Mouse (Mus musculus) midbrain, embryonic 16.5 days (tissue): ENCODE results near the gene Pah. TPM values are rescaled to one million over a fixed set of nuclear protein-coding genes. Genes with fewer than 3 reads are reported as not detected.

Experiments used
- ATAC-seq: fragments of 200-750 bp; cut with Nextera tagmentation; 2 replicates; pipeline ENCODE4 v1.8.0; 2017; ENCODE audit warnings: moderate TSS enrichment
- H3K27ac ChIP-seq: fragments of 300-500 bp; sonication (generic); 2 replicates; pipeline ENCODE4 v1.5.1; 2014; ENCODE audit warnings: mild to moderate bottlenecking, low read length, mixed read lengths
- H3K27me3 ChIP-seq: fragments of 300-500 bp; sonication (generic); 2 replicates; pipeline ENCODE4 v1.6.1; 2014; ENCODE audit warnings: low read depth, low read length, mixed read lengths; ENCODE audit not compliant: control insufficient read depth, insufficient read depth
- H3K36me3 ChIP-seq: fragments of 300-500 bp; sonication (generic); 2 replicates; pipeline ENCODE4 v1.6.1; 2014; ENCODE audit warnings: mild to moderate bottlenecking, low read length, moderate library complexity, mixed read lengths; ENCODE audit not compliant: control insufficient read depth, insufficient read depth
- H3K4me1 ChIP-seq: fragments of 300-500 bp; sonication (generic); 2 replicates; pipeline ENCODE4 v1.6.1; 2014; ENCODE audit warnings: mild to moderate bottlenecking, low read length, mixed read lengths; ENCODE audit not compliant: control insufficient read depth, insufficient read depth
- H3K4me2 ChIP-seq: fragments of 300-500 bp; sonication (generic); 2 replicates; pipeline ENCODE4 v1.6.1; 2014; ENCODE audit warnings: mild to moderate bottlenecking, low read length, mixed read lengths
- H3K4me3 ChIP-seq: fragments of 300-500 bp; sonication (generic); 2 replicates; pipeline ENCODE4 v1.5.1; 2014; ENCODE audit warnings: low read depth, mild to moderate bottlenecking, low read length, moderate library complexity, mixed read lengths
- H3K9ac ChIP-seq: fragments of 300-500 bp; sonication (generic); 2 replicates; pipeline ENCODE4 v1.6.1; 2014; ENCODE audit warnings: low read depth, low read length, mixed read lengths
- H3K9me3 ChIP-seq: fragments of 300-500 bp; sonication (generic); replicated peaks from 2 replicates; pipeline ENCODE4 v1.6.1; 2014; ENCODE audit warnings: mild to moderate bottlenecking, low read length, mixed read lengths; ENCODE audit not compliant: control insufficient read depth, poor library complexity, severe bottlenecking
- WGBS: fragments of 180-500 bp; shearing (Covaris S2); extraction: QIAGEN DNeasy Blood & Tissue Kit; methylation state at CpG from one replicate; pipeline ENCODE4 v1.1.7; 2014; 5-methylcytosine and 5-hydroxymethylcytosine counted together
- polyA plus RNA-seq: library from polyadenylated mRNA; unstranded; fragments of >200 nt; fragmentation: Nextera tagmentation; extraction: Ambion mirVana; gene quantifications from 2 replicates; pipeline ENCODE4 v1.2.1, GENCODE M21; 2015

The Pah gene
- polyA plus RNA-seq, 1 experiment from 2014 or later, result 0.16 TPM

DNA sequence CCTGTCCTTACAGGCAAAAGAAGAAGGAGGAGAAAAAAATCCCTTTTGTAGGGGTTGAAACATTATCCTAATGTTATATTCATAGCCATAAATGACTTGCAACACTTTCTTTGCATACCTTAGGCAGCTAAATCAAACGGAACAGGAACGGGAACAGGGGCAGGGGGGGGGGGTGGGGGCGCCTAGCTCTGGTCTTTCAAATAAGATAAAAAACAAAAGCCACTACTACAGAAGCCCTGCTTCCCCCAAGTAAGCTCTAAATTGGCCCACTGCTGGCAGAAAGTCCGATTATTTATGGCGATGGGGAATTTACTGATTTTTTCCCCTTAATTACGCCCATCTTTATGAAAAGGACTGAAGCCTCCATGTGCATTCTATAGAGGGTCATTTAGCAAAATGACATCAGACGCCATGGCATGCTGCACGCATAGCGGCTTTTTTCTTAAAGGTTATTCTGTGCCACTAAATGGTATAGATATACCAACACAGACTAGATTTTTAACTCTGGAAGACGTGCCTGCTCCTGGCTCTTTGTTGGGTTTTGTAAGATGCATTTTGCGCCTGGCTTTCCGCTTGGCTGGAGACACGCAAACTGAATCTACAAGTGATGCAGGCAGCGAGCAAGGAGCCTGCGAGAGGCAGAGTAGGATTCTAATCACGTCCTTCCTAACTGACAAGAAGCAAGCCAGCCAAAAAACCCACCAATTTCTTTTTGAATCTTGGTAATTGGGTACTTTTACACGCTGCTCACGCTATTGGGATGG is 32.2 kb upstream of the Pah start:
- Histone ChIP-seq H3K4me3 (peak overlapping the region; percentile 25), H3K27me3 (no peaks in the 10 kb centered on the region), H3K4me1 (peaks cover 51% of the 10 kb centered on the region), H3K27ac (peak overlapping the region; percentile 87), H3K9ac (peak overlapping the region; percentile 49; the same call in 1 of the 2 replicates), H3K36me3 (no peaks in the 10 kb centered on the region), H3K9me3 (no peaks in the 10 kb centered on the region), H3K4me2 (peak overlapping the region; percentile 67)
- WGBS, result 2% methylated on average over 18 of the region's 18 CpGs
- no peak for ATAC-seq

DNA sequence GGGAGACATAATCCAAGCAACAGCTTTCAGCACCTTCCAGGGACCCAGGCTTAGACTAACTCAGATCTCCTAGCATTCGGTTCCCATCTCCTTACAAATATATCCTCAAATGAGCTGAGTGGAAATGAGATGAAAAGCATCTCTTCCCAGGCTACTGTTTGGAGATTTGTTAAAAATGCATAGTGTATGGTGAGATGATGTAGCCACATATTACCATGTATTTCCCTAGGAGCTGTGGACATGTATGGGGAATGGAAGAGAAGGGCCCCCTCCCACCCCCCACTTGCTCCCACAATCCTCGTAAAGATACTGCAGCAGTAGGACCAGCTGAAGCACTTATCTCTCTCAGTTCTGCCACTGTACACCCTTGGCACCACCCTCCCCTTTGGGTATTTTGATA is 31.3 kb upstream of the Pah start:
- no peak overlapping the region for H3K9ac ChIP-seq
- peaks cover 51% of the 10 kb centered on the region for H3K4me1 ChIP-seq
- H3K4me2 ChIP-seq, result peak overlapping the region; percentile 37
- H3K9me3 ChIP-seq, result no peaks in the 10 kb centered on the region
- H3K4me3 ChIP-seq, result peak overlapping the region; percentile 6
- no peaks in the 10 kb centered on the region; the same call in 1 of the 2 replicates for H3K27me3 ChIP-seq
- H3K36me3 ChIP-seq, result no peaks in the 10 kb centered on the region
- peak overlapping the region; percentile 65 for H3K27ac ChIP-seq
- WGBS, result 0% methylated on average over 2 of the region's 2 CpGs
- no peak for ATAC-seq

DNA sequence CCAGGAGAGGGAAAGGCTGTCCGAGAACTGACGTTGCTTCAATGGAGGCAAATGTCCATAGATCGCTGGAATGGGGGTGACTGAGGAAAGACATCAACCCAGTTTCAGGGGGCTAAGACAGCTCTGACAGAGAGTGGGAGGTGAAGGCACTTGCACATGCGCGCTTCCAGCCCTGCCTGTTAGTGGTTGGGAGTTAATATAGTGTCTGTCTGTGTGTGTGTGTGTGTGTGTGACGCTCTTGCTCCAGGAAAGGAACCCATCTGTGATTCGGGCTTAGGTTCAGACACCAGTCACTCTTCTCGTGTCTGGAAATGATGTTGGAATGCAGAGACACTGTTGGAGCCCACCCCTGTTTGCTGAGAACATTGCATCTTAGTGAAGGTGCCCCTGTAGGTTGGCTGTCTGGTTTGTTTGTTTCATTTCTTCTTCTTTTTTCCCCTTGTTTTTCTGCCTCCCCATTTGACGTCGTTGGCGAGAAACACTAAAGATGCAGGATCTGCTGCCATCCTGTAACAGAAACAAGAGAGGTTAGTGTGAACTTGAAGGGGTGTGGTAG is 30.0 kb upstream of the Pah start:
- Histone ChIP-seq H3K36me3 (no peaks in the 10 kb centered on the region), H3K4me1 (peaks cover 48% of the 10 kb centered on the region), H3K9me3 (no peaks in the 10 kb centered on the region), H3K4me3 (peak overlapping the region; percentile 86), H3K9ac (peak overlapping the region; percentile 78), H3K4me2 (peak overlapping the region; percentile 73), H3K27ac (peak overlapping the region; percentile 91), H3K27me3 (no peaks in the 10 kb centered on the region; the same call in 1 of the 2 replicates)
- no peak for ATAC-seq
- WGBS, result under 1% methylated on average over 11 of the region's 11 CpGs

DNA sequence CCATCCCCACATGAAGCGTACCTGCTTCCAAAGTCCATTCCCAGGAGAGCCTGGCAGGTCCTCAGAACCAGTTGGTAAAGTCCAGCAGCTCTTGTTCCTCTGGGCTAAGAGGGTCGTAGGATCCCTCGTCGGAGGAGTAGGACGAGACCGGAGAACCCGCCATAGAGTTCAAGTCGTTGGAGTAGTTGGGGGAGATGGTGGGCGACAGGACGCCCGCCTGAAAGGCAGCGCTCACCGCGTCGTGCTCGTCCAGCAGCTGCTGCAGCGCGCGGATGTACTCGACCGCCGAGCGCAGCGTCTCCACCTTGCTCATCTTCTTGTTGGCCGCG is 29.3 kb upstream of the Pah start:
- Histone ChIP-seq H3K4me3 (peak overlapping the region; percentile 86), H3K4me1 (peaks cover 48% of the 10 kb centered on the region), H3K4me2 (peak overlapping the region; percentile 73), H3K36me3 (no peaks in the 10 kb centered on the region), H3K9me3 (no peaks in the 10 kb centered on the region), H3K9ac (peak overlapping the region; percentile 78), H3K27me3 (no peaks in the 10 kb centered on the region; the same call in 1 of the 2 replicates), H3K27ac (peak overlapping the region; percentile 91)
- WGBS, result 0% methylated on average over 26 of the region's 26 CpGs
- no peak; the same call in 1 of the 2 replicates for ATAC-seq

DNA sequence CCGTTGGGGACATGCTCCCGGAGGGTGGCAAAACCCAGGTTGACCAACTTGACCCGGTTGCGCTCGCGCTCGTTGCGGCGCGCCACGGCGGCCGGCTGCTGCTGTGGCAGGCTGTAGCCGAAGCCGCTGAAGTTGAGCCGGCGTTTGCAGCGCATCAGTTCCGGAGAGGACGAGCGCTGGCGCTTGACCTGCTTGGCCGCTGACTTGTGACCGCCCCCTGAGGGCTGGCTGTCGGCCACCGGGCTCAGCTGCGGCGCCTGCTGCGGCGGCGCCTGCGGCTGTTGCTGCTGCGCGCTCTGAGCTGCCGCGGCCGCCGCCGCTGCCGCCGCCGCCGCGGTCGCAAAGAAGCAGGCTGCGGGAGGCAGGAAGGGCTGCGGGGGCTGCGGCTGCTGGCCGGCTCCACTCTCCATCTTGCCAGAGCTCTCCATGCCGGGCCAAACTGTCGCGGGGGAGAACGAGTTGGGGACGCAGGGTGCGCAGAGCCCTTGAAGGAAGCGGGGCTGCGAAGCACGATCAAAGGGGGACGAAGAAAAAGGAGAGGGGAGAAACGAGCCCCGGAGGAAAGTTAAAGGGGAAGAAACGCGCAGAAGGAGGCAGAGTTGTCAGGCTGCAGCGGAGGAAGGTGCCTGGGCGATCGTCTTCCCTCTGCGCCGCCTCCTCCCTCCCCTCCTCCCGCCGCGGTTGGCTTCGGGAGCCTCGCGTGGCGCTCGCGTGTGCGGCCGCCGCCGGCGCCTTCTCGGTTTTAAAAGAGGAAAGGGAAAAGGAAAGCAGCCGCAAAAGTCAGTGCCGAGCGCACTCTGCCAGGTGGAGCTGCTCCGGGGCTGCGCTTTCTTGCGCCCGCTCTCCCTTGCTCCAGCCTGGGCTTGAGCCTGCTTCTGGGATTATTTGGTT is 28.7 kb upstream of the Pah start:
- Histone ChIP-seq H3K4me1 (peaks cover 44% of the 10 kb centered on the region), H3K9me3 (no peaks in the 10 kb centered on the region), H3K36me3 (no peaks in the 10 kb centered on the region), H3K4me2 (peak overlapping the region; percentile 73), H3K9ac (peak overlapping the region; percentile 78), H3K27me3 (no peaks in the 10 kb centered on the region; the same call in 1 of the 2 replicates), H3K4me3 (peak overlapping the region; percentile 86), H3K27ac (peak overlapping the region; percentile 91)
- WGBS, result under 1% methylated on average over 80 of the region's 90 CpGs
- ATAC-seq, result peak; percentile 11

DNA sequence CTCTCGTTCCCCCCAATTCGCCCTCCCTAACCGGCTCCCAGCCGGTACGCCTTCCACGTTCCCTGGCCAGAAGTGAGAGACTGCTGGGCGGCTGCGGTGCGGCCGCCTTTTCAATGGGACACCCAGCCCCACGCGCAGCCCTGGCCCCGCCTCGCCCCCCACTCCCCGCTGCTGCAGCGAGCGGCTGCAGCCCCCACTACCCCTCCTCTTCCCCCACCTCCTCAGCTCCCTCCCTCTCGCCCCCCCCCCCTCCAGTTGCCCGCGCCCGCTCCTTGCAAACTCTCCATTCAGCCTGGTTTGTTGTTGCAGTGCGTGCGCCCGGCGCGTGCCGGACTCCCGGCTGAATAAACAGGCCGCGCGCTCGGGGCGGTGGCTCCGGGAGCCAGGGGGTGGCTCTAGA is 28.0 kb upstream of the Pah start, which contains the start of gene Ascl1:
TSS of gene Ascl1 (minus strand) at position 85 of the 400 bp plus-strand sequence.
- H3K4me1 ChIP-seq, result peaks cover 37% of the 10 kb centered on the region
- under 1% methylated on average over 31 of the region's 34 CpGs for WGBS
- no peaks in the 10 kb centered on the region; the same call in 1 of the 2 replicates for H3K27me3 ChIP-seq
- H3K36me3 ChIP-seq, result no peaks in the 10 kb centered on the region
- ATAC-seq, result peak; percentile 44
- H3K4me3 ChIP-seq, result peak within 1 kb of the TSS; percentile 86
- H3K9me3 ChIP-seq, result no peaks in the 10 kb centered on the region; the same call in 1 of the 2 replicates
- peak within 1 kb of the TSS; percentile 78 for H3K9ac ChIP-seq
- H3K27ac ChIP-seq, result peak within 1 kb of the TSS; percentile 91
- H3K4me2 ChIP-seq, result peak within 1 kb of the TSS; percentile 73

DNA sequence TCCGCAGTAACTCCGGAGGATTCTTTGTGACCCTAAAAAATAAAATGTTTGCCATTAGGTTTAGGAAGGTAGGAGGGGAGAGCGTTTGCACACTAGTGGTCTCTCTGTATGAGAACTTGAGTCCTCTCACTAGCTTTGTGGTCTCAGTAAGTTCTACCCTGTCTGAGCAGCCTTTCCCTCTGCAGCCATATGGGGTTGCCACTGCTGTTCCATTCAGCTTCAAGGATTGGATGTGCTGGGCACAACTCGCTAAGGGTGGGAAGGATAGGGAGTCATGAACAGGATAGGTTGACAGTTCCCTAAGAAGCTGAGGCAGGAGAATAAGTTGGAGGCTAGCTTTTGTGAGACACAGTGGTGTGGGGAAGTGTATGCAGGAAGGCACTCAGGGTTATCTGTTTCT is 27.4 kb upstream of the Pah start:
- H3K4me3 ChIP-seq, result peak overlapping the region; percentile 86
- H3K27ac ChIP-seq, result peak overlapping the region; percentile 91
- H3K36me3 ChIP-seq, result no peaks in the 10 kb centered on the region
- H3K4me1 ChIP-seq, result peaks cover 32% of the 10 kb centered on the region
- no peaks in the 10 kb centered on the region; the same call in 1 of the 2 replicates for H3K9me3 ChIP-seq
- no peaks in the 10 kb centered on the region; the same call in 1 of the 2 replicates for H3K27me3 ChIP-seq
- WGBS, result 1% methylated on average over 4 of the region's 4 CpGs
- H3K9ac ChIP-seq, result peak overlapping the region; percentile 78
- ATAC-seq, result 0 out of 2 replicates have a peak, but pooled peaks have one; percentile 9
- H3K4me2 ChIP-seq, result peak overlapping the region; percentile 73

DNA sequence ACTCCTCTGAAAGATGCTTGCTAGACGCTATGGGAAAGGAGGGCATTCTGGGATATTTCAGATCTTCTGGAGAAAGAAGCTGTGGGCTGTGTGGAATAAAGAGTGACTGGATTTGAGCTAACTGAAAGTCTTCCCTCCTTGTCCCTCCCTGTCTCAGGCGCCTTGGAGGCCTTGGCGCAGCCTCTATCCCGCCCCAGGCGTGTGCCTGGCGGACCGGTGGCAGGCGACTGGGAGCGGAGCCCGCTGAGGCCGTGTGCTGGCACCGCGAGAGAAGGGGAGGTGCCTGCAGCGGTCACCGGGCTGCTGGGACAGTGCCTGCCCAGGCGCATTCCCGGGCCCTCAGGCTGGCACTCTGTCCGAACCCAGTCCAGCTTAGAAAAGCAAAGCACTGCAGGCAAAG is 27.0 kb upstream of the Pah start:
- peak; percentile 72 for ATAC-seq
- Histone ChIP-seq H3K4me2 (peak overlapping the region; percentile 73), H3K27ac (peak overlapping the region; percentile 91; the same call in 1 of the 2 replicates), H3K9ac (peak overlapping the region; percentile 23), H3K36me3 (no peaks in the 10 kb centered on the region), H3K4me1 (peaks cover 28% of the 10 kb centered on the region), H3K9me3 (no peaks in the 10 kb centered on the region; the same call in 1 of the 2 replicates), H3K4me3 (peak overlapping the region; percentile 86), H3K27me3 (no peaks in the 10 kb centered on the region; the same call in 1 of the 2 replicates)
- 0% methylated on average over 18 of the region's 18 CpGs for WGBS
